Mouse (Mus musculus) c-Kit-positive CD71-positive TER-119-positive erythroid progenitor cells, embryonic 14.5 days (primary cell): ENCODE data around the gene Il4i1.

ENCODE experiments used
- DNase-seq: peaks from one replicate; pipeline ENCODE4 v3.0.0-alpha.2; 2013; ENCODE audit warnings: low spot score

Il4i1 gene

GRCm38 (mm10) chr7:44848561-44849415 lies 32.6 kb downstream of the Il4i1 start, which contains the start of the genes Akt1s1 and Tbc1d17:
Akt1s1 (plus strand) TSS chr7:44848991.
Tbc1d17 (minus strand) TSS chr7:44849079.
- peak; percentile 95 for DNase-seq

- DNase-seq: peak; percentile 89
Observed at GRCm38 (mm10) chr7:44849416-44850111, 33.4 kb downstream of the Il4i1 start.

GRCm38 (mm10) chr7:44850146-44850545 lies 34.0 kb downstream of the Il4i1 start:
- peak; percentile 70 for DNase-seq

DNA sequence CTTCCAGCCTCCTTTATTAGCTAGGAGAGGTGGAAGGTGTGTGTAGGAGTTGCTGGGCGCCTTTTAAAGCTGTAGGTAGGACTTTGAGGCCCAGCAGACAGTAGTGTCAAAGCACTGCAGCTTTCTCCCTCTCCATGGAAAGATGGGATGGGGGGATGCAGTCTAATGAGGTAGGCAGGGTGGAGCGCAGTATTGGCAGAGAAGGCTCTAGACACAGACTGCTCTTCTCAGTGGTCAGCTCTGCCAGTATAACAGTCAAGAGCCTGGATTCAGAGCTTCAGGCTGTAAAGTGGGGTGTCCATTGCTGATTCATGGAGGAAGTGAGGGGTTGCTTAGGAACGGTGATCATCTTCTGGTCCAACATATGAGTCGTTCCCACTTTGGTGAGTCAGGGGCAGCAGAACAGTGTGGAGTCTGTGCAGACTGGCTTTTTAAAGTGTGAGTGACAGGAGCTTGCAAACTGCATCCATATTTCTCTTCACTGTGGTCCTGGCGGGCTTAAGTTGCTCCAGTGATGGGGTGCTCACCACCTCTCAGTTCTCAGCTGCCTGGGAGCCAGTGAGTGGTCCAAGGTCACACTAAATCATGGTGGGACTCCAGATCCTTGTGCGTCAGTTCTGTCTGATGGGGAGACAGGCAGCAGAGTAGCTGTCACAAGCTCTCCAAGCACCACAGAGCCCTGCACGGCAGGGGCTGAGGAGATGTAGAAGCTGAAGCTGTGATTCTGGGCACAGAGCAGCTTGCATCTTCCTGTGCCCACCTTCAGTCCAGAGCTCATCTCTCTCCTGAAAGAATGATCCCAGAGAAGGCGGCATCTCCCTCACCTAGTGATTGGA lies 34.8 kb downstream of the Il4i1 start:
- DNase-seq: no peak

DNA sequence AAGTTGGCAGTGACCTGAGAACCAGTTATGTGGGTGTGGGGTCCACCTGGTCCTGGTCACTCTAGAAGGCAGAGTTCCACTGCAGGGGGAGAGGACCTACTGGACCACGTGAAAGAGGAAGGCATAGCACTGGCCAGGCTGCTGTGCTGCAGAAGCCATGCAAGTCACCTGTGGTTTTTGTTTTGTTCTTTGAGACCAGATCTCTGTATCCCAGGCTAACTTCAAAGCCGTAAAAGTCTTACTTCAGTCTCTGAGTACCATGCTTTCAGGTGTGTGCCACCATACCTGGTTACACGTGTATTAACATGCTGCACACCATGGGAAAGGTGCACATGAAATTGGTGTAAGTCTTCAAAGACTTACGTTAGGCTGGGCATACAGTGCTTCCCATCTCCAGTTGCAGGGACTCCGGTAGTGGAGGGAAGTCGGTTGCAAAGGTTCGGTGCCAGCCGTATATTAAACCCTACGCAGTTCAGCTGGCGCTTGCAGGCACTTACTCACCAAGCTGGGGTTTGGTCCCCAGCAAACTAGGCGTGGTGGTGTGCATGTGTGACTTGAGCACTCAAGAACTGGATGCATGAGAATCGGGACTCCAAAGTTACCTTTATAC lies 35.5 kb downstream of the Il4i1 start:
- DNase-seq: no peak

DNA sequence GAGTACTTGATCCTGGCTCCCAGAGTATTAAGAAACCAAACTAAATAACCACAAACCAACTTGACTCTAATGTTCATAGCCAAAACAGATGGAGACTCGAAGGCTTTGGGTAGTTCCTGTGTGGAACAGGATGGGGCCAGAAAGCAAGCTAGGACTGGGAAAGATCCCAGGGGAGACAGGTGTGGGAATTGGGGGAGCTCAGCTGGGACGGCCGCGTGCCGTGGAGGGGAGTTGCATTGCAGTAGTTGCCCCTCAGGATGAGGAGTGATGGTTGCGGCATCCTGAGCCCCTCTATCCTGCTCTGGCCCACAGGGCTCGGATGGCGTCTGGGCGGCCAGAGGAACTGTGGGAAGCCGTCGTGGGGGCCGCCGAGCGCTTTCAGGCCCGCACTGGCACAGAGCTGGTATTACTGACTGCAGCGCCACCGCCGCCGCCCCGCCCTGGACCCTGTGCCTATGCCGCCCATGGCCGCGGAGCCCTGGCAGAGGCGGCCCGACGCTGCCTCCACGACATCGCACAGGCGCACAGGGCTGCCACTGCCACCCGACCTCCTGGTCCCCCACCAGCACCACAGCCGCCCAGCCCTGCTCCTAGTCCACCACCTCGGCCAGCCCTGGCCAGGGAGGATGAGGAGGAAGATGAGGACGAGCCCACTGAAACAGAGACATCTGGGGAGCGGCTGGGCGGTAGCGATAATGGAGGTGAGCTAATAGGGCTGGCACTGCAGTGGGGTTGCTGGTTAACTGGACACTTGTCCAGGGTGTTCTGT lies 36.3 kb downstream of the Il4i1 start:
- no peak for DNase-seq

DNA sequence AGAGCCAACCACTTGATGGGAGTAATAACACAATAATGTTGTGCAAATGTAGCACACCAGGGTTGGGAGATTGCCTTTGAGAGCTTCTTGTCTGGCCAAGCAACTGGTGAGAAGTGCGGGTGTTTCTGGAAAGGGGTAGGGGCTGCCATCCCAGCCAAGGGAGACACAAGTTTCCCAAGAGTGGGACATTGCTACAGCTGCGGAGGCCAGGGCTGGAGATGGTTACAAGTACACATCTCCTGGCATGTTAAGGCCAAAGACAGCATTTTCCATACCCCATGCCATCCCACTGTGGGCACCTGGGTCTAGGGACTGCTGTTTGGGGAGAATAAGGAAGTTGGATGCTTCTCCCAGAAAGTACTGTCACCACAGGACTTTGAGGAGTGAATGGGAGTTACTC lies 36.9 kb downstream of the Il4i1 start:
- no peak for DNase-seq

DNA sequence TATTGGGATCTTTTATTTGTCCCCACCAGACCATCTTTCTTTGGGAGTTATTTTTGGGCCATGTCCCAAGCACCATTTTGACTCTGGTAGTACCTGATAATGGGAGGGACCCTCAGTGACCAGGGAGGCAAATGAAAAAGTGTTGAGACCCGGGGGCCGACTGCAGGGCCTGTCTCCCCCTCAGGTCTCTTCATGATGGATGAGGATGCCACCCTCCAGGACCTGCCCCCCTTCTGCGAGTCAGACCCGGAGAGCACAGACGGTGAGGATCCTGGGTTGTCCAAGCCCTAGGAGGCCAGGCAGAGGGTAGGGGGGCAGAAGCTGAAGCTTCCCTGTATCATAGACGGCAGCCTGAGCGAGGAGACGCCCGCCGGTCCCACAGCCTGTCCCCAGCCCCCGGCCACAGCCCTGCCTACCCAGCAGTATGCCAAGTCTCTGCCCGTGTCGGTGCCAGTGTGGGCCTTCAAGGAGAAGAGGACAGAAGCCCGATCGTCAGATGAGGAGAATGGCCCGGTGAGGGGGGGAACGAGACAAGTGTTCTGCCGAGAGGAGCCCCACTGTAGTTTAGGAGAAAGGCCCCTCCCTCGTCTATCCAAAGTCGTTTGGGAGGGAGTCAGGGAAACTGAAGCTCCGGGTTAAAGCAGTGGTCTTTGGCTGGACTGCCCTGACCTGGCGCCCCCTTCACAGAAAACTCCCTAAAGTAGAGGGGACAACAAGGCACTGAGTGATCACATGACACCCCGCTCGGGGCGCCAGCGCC lies 37.6 kb downstream of the Il4i1 start:
- no peak for DNase-seq

DNA sequence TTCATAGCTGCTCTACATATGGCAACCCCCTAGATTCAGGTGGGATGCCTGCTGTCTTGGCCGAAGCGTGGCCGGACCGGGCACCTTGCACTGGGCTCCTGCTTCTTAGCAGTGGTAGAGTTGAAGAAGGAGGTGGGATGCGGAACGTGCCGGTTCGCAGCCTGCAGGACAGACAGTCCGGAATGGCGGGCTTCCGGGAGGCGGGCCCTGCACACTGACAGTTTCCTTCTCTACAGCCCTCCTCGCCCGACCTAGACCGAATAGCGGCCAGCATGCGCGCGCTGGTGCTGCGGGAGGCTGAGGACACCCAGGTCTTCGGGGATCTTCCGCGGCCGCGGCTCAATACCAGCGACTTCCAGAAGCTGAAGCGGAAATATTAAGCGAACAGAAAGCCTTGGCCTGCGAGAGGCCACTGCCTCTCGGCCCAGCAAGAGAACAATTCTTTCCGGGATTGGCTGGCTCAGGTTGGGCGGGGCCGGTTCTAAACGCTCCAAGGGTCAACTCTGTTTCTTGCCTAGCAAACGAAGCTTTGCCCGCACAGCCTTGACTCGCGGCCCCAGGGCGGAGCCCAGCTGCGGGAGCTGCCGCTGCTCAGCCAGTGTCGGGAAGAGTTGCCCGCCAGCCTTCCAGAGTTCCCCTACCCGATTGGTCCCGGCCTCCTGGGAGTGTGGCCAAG lies 38.3 kb downstream of the Il4i1 start:
- DNase-seq: peak; percentile 83

GRCm38 (mm10) chr7:44855036-44855435 lies 38.8 kb downstream of the Il4i1 start:
- no peak for DNase-seq

DNA sequence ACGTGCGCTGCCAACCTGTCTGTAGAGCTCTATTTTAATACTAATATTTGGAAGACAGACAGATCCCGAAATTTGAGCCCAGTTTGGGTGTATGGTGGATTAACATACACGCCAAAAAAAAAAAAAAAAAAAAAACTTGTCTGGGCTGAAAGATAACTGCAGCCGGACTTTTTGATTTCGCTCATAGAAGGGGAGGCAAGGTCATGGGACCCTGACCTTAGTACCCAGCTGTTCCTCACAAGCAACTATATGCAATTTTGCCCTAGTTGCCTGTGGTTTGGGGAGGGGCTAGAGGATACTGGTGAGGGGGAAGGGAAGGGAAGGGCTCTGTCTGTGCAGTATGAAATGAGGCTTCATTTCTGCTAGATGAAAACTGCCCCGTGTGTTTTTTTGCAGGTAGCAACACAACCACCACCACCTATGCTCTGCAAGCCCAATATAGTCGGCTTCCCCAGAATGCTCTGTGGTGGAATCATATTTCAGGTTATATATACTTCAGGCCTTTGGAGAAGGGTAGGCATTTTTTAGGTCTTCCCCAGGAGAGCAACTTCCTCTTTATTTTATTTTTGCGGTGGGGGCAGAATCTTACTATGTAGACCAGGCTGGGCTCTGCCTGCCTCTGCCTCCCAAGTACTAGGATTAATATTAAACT lies 40.2 kb downstream of the Il4i1 start:
- DNase-seq: peak; percentile 50

DNA sequence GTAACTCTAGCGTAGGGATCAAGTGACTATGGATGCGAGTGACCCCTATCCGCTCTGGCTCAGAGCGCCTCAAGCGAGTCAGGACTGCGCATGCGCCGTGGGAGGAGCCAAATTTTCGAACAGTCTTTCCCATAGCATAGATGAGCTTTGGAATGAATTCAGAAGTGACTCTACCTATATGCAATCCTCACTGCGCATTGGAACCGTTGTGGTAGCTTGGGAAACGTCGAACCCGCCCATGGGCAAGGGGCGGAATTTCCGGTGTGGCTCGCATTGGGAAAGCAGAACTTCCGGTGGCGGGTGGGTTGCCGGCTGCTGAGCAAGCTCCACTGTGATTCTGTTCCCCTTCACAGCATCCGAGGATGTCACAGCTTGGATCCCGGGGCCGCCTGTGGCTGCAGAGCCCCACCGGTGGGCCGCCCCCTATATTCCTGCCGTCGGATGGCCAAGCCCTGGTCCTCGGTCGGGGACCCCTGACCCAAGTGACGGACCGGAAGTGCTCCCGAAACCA lies 40.9 kb downstream of the Il4i1 start, which contains the start of gene Pnkp:
Pnkp (plus strand) TSS at position 98 of the 511 bp plus-strand sequence.
- DNase-seq: peak; percentile 85

- DNase-seq: peak; percentile 80
Observed at GRCm38 (mm10) chr7:44857905-44858304, 41.7 kb downstream of the Il4i1 start.

- no peak for DNase-seq
Observed at GRCm38 (mm10) chr7:44859896-44860295, 43.7 kb downstream of the Il4i1 start.

DNA sequence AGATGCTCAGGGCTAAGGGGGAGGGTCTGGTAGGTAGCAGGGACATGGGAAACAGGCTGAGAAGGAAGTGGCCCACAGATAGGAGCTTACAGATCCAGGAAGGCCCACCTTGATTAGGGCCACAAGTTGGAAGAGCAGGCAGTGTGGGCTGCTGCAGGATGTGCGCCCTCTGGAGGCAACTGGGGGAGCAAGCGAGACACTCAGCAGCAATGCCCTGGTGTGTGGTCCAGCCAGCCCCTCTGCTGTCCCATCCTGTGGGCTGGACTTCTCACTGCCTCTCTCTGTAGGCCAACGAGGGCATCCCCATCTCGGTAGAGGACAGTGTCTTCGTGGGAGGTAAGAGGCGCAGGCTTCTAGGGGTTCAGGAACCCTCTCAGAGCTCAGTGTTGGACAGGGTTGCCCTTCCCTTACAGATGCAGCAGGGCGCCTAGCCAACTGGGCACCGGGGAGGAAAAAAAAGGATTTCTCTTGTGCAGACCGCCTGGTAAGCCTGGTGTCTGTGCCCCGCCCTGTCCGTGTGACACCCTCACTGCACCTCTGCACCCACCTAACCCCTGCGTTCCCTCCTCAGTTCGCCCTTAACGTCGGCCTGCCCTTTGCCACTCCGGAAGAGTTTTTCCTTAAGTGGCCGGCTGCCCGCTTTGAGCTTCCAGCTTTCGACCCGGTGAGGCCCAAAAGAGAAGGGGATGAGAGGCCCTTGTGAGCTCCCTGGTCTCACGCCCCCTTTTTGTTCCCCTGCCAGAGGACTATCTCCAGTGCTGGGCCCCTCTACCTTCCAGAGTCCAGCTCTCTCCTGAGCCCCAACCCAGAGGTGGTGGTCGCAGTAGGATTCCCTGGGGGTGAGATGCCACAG lies 44.6 kb downstream of the Il4i1 start:
- peak; percentile 61 for DNase-seq

- DNase-seq: no peak
Observed at GRCm38 (mm10) chr7:44861429-44861816, 45.2 kb downstream of the Il4i1 start.

- DNase-seq: no peak
Observed at GRCm38 (mm10) chr7:44862434-44862833, 46.2 kb downstream of the Il4i1 start.

DNA sequence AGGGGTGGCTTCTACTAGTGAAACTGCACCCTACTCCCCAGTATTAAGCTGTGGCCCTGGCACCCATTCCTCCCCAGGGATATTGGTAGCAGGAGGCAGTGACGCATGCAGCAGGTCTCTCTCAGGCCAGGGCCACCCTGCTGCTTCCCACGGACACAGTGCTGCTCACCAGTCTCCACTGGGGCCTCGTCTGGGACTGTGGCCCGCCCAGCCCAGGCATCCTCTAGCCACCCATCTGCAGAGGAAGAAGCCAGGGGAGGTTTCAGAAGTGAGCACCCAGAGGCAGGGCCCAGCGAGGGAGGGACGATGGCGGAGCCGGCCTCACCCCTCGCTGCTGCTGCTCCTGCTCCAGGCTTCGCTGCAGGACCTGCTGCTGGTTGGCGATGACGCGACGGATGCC lies 47.0 kb downstream of the Il4i1 start:
- DNase-seq: no peak
